Mouse (Mus musculus) olfactory bulb, adult 2 months (tissue): Measurements from ENCODE around the gene Itga2. TPM values are rescaled to one million over a fixed set of nuclear protein-coding genes. Genes with fewer than 3 reads are reported as not detected.

Source experiments
- H3K27ac ChIP-seq: fragments of 200-500 bp; 2 replicates; pipeline ENCODE4 v1.5.1; 2012; ENCODE audit warnings: low read depth, low read length; ENCODE audit not compliant: insufficient read depth
- H3K4me1 ChIP-seq: fragments of 200-500 bp; 2 replicates; pipeline ENCODE4 v1.6.1; 2012; ENCODE audit warnings: low read length; ENCODE audit not compliant: control insufficient read depth, insufficient read depth
- H3K4me3 ChIP-seq: fragments of 200-500 bp; 2 replicates; pipeline ENCODE4 v1.5.1; 2012; ENCODE audit warnings: mild to moderate bottlenecking, low read depth, low read length, moderate library complexity; ENCODE audit not compliant: insufficient read depth
- CTCF ChIP-seq: fragments of 200-500 bp; IDR thresholded peaks from 2 replicates; pipeline ENCODE4 v1.5.1; 2012; ENCODE audit warnings: low read depth, mild to moderate bottlenecking, low read length, moderate library complexity; ENCODE audit not compliant: insufficient read depth
- POLR2A ChIP-seq: fragments of 200-500 bp; IDR thresholded peaks from 2 replicates; pipeline ENCODE4 v1.6.1; 2012; ENCODE audit warnings: mild to moderate bottlenecking, low read depth, low read length, moderate library complexity; ENCODE audit not compliant: insufficient read depth
- WGBS: fragments of 180-500 bp; shearing (Covaris S2); methylation state at CpG from one replicate; pipeline ENCODE4 v1.1.7; 2018; 5-methylcytosine and 5-hydroxymethylcytosine counted together
- polyA plus RNA-seq: library from polyadenylated mRNA; stranded (reverse); fragments of >200 nt; gene quantifications from 2 replicates; pipeline ENCODE4 v1.2.4, GENCODE M21; 2012; ENCODE audit warnings: low replicate concordance; ENCODE audit not compliant: missing spikeins, insufficient read depth, insufficient read length

Itga2 gene
- polyA plus RNA-seq, 1 experiment: not detected

- no peak for TF ChIP-seq POLR2A
- TF ChIP-seq CTCF: no peak
- Histone ChIP-seq H3K27ac (peak overlapping the region; percentile 65), H3K4me1 (peaks cover 8% of the 10 kb centered on the region), H3K4me3 (no peak overlapping the region)
- 42% methylated on average over 5 of the region's 5 CpGs for WGBS
Observed at GRCm38 (mm10) chr13:114838535-114838990, 93.3 kb downstream of the Itga2 start.

- no peak overlapping the region for H3K4me3 ChIP-seq
- no peak overlapping the region for H3K27ac ChIP-seq
- H3K4me1 ChIP-seq: peaks cover 8% of the 10 kb centered on the region
- no peak for TF ChIP-seq CTCF
- TF ChIP-seq POLR2A: no peak
- WGBS: 84% methylated on average over 7 of the region's 7 CpGs
Observed at GRCm38 (mm10) chr13:114837061-114837460, 94.8 kb downstream of the Itga2 start.

GRCm38 (mm10) chr13:114834580-114834979 is 97.3 kb downstream of the Itga2 start:
- Histone ChIP-seq H3K27ac (no peak overlapping the region), H3K4me3 (no peak overlapping the region), H3K4me1 (peaks cover 8% of the 10 kb centered on the region)
- no peak for TF ChIP-seq POLR2A
- TF ChIP-seq CTCF: no peak
- 52% methylated on average over 2 of the region's 2 CpGs for WGBS

GRCm38 (mm10) chr13:114833351-114833750 is 98.5 kb downstream of the Itga2 start:
- no peak for TF ChIP-seq POLR2A
- no peak for TF ChIP-seq CTCF
- WGBS: 91% methylated on average over 4 of the region's 4 CpGs
- Histone ChIP-seq H3K4me1 (no peaks in the 10 kb centered on the region), H3K4me3 (no peak overlapping the region), H3K27ac (no peak overlapping the region)

- no peak overlapping the region for H3K4me3 ChIP-seq
- H3K4me1 ChIP-seq: no peaks in the 10 kb centered on the region
- TF ChIP-seq POLR2A (no peak), CTCF (no peak)
- 76% methylated on average over 5 of the region's 5 CpGs for WGBS
- H3K27ac ChIP-seq: no peak overlapping the region
Observed at GRCm38 (mm10) chr13:114832761-114833160, 99.1 kb downstream of the Itga2 start.

GRCm38 (mm10) chr13:114831367-114831833 is 100.5 kb downstream of the Itga2 start:
- WGBS: 89% methylated on average over 4 of the region's 4 CpGs

GRCm38 (mm10) chr13:114825377-114825855 is 106.5 kb downstream of the Itga2 start:
- Histone ChIP-seq H3K27ac (no peak overlapping the region), H3K4me1 (no peaks in the 10 kb centered on the region), H3K4me3 (no peak overlapping the region)
- TF ChIP-seq CTCF: no peak
- no peak for TF ChIP-seq POLR2A
- WGBS: 86% methylated on average over 6 of the region's 6 CpGs

More at GRCm38 (mm10) chr13:114831367-114831833, 100.5 kb downstream of the Itga2 start:
- no peak overlapping the region for H3K4me3 ChIP-seq
- H3K4me1 ChIP-seq: no peaks in the 10 kb centered on the region
- no peak overlapping the region for H3K27ac ChIP-seq
- TF ChIP-seq CTCF (no peak), POLR2A (no peak)

GRCm38 (mm10) chr13:114822871-114823270 is 109.0 kb downstream of the Itga2 start:
- Histone ChIP-seq H3K4me1 (peaks cover 5% of the 10 kb centered on the region; the same call in 1 of the 2 replicates), H3K4me3 (no peak overlapping the region), H3K27ac (no peak overlapping the region)
- 100% methylated on average over 2 of the region's 2 CpGs for WGBS
- TF ChIP-seq CTCF (no peak), POLR2A (no peak)

- Histone ChIP-seq H3K4me3 (peak overlapping the region; percentile 80), H3K27ac (no peak overlapping the region), H3K4me1 (peaks cover 8% of the 10 kb centered on the region)
- no peak for TF ChIP-seq CTCF
- TF ChIP-seq POLR2A: no peak
- 13% methylated on average over 9 of the region's 9 CpGs for WGBS
Observed at GRCm38 (mm10) chr13:114818513-114818912, 113.4 kb downstream of the Itga2 start.

- no peak within 1 kb of the TSS for H3K27ac ChIP-seq
- TF ChIP-seq POLR2A (peak; percentile 67), CTCF (no peak)
- 1% methylated on average over 39 of the region's 39 CpGs for WGBS
Observed at GRCm38 (mm10) chr13:114817751-114818360, 114.0 kb downstream of the Itga2 start, which contains the start of gene Mocs2. Mocs2 (plus strand) TSS chr13:114818236.

More at GRCm38 (mm10) chr13:114817751-114818360, 114.0 kb downstream of the Itga2 start, which contains the start of gene Mocs2:
- Histone ChIP-seq H3K4me3 (peak within 1 kb of the TSS; percentile 80), H3K4me1 (peaks cover 8% of the 10 kb centered on the region)
